Mouse (Mus musculus) MEL (cell line): ENCODE results near the gene Zbtb37. TPM values are rescaled to one million over a fixed set of nuclear protein-coding genes. Genes with fewer than 3 reads are reported as not detected.
A peak's percentile ranks its signal among the peaks of the same experiment; 100 is the strongest.

ENCODE experiments used
- DNase-seq: peaks from one replicate; pipeline ENCODE4 v3.0.0; 2011; ENCODE audit warnings: low read depth, low spot score
- H3K27ac ChIP-seq: 2 replicates; pipeline ENCODE4 v1.5.1; 2012; ENCODE audit warnings: low read depth, mild to moderate bottlenecking, control low read depth, low read length, moderate library complexity; ENCODE audit not compliant: control insufficient read depth
- H3K27me3 ChIP-seq, 2 experiments: fragments of 150-350 bp in 1 of 2; sonication (generic) in 1 of 2; 2 replicates each; pipeline ENCODE4 v1.6.1; 2012; ENCODE audit warnings: low read length in 2 of 2, mild to moderate bottlenecking in 2 of 2, improper control_type of control experiment in 1 of 2, moderate library complexity in 1 of 2; ENCODE audit not compliant: insufficient read depth in 2 of 2, control insufficient read depth in 1 of 2
- H3K36me3 ChIP-seq, 2 experiments: 2 replicates each; pipeline ENCODE4 v1.6.1; 2012 to 2014; ENCODE audit warnings: low read length in 2 of 2, improper control_type of control experiment in 1 of 2, inconsistent platforms in 1 of 2, mild to moderate bottlenecking in 1 of 2; ENCODE audit not compliant: insufficient read depth in 2 of 2, control insufficient read depth in 1 of 2
- H3K4me1 ChIP-seq, 2 experiments: fragments of 150-350 bp in 1 of 2; sonication (generic) in 1 of 2; 2 replicates each; pipeline ENCODE4 v1.6.1; 2012; ENCODE audit warnings: low read length in 2 of 2, improper control_type of control experiment in 1 of 2, mild to moderate bottlenecking in 1 of 2; ENCODE audit not compliant: insufficient read depth in 2 of 2, control insufficient read depth in 1 of 2
- H3K4me3 ChIP-seq, 2 experiments: fragments of 150-350 bp in 1 of 2; sonication (generic) in 1 of 2; 2 replicates each; pipeline ENCODE4 v1.5.1; 2012; ENCODE audit warnings: low read depth in 2 of 2, low read length in 2 of 2, mild to moderate bottlenecking in 2 of 2, moderate library complexity in 2 of 2, control low read depth in 1 of 2, improper control_type of control experiment in 1 of 2; ENCODE audit not compliant: control insufficient read depth in 1 of 2, insufficient read depth in 1 of 2
- H3K79me2 ChIP-seq: 2 replicates; pipeline ENCODE4 v1.6.1; 2012; ENCODE audit warnings: mild to moderate bottlenecking, low read length, moderate library complexity; ENCODE audit not compliant: control insufficient read depth, poor library complexity, insufficient read depth
- H3K9ac ChIP-seq: 2 replicates; pipeline ENCODE4 v1.6.1; 2012; ENCODE audit warnings: low read depth, mild to moderate bottlenecking, control low read depth, low read length, moderate library complexity; ENCODE audit not compliant: control insufficient read depth, poor library complexity, severe bottlenecking
- H3K9me3 ChIP-seq: fragments of 150-350 bp; sonication (generic); replicated peaks from 2 replicates; pipeline ENCODE4 v1.6.1; 2012; ENCODE audit warnings: mild to moderate bottlenecking, low read length, improper control_type of control experiment, moderate library complexity; ENCODE audit not compliant: insufficient read depth
- E2F4 ChIP-seq: IDR thresholded peaks from 2 replicates; pipeline ENCODE4 v1.6.1; 2011; ENCODE audit warnings: low read depth, low read length, improper control_type of control experiment, borderline replicate concordance
- ELF1 ChIP-seq: IDR thresholded peaks from 2 replicates; pipeline ENCODE4 v1.6.1; 2014; ENCODE audit warnings: low read depth, mild to moderate bottlenecking, inconsistent platforms, low read length, improper control_type of control experiment, moderate library complexity
- ETS1 ChIP-seq: IDR thresholded peaks from 2 replicates; pipeline ENCODE4 v1.6.1; 2012; ENCODE audit warnings: low read depth, mild to moderate bottlenecking, inconsistent platforms, low read length, improper control_type of control experiment, moderate library complexity
- GATA1 ChIP-seq: IDR thresholded peaks from 2 replicates; pipeline ENCODE4 v1.6.1; 2011; ENCODE audit warnings: low read depth, low read length, improper control_type of control experiment
- JUND ChIP-seq: IDR thresholded peaks from 2 replicates; pipeline ENCODE4 v1.6.1; 2011; ENCODE audit warnings: low read depth, mild to moderate bottlenecking, improper control_type of control experiment, low read length
- MAX ChIP-seq: IDR thresholded peaks from 2 replicates; pipeline ENCODE4 v1.6.1; 2011; ENCODE audit warnings: low read length, improper control_type of control experiment
- MAZ ChIP-seq: IDR thresholded peaks from 2 replicates; pipeline ENCODE4 v1.6.1; 2012; ENCODE audit warnings: low read depth, mild to moderate bottlenecking, inconsistent platforms, low read length, improper control_type of control experiment
- MEF2A ChIP-seq: IDR thresholded peaks from 2 replicates; pipeline ENCODE4 v1.6.1; 2014; ENCODE audit warnings: low read depth, mild to moderate bottlenecking, inconsistent platforms, low read length, improper control_type of control experiment; ENCODE audit not compliant: poor library complexity, insufficient replicate concordance, severe bottlenecking; ENCODE audit errors: extremely low read depth
- MXI1 ChIP-seq: IDR thresholded peaks from 2 replicates; pipeline ENCODE4 v1.6.1; 2011; ENCODE audit warnings: mild to moderate bottlenecking, low read depth, low read length, improper control_type of control experiment
- MYC ChIP-seq: IDR thresholded peaks from 2 replicates; pipeline ENCODE4 v1.6.1; 2011; ENCODE audit warnings: low read depth, mild to moderate bottlenecking, low read length, improper control_type of control experiment, moderate library complexity
- NELFE ChIP-seq: IDR thresholded peaks from 2 replicates; pipeline ENCODE4 v1.6.1; 2011; ENCODE audit warnings: low read depth, low read length, improper control_type of control experiment
- POLR2A ChIP-seq, 2 experiments: IDR thresholded peaks; 2 replicates each; pipeline ENCODE4 v1.6.1; 2011 to 2012; ENCODE audit warnings: low read length in 2 of 2, mild to moderate bottlenecking in 2 of 2, control low read depth in 1 of 2, improper control_type of control experiment in 1 of 2, low read depth in 1 of 2, moderate library complexity in 1 of 2; ENCODE audit not compliant: control insufficient read depth in 1 of 2, insufficient read depth in 1 of 2, poor library complexity in 1 of 2
- POLR2AphosphoS2 ChIP-seq: IDR thresholded peaks from 2 replicates; pipeline ENCODE4 v1.6.1; 2011; ENCODE audit warnings: low read length, improper control_type of control experiment
- RAD21 ChIP-seq: IDR thresholded peaks from 2 replicates; pipeline ENCODE4 v1.6.1; 2011; ENCODE audit warnings: mild to moderate bottlenecking, low read depth, low read length, improper control_type of control experiment
- SIN3A ChIP-seq: IDR thresholded peaks from 2 replicates; pipeline ENCODE4 v1.6.1; 2012; ENCODE audit warnings: low read length, improper control_type of control experiment, inconsistent platforms
- TBP ChIP-seq: IDR thresholded peaks from 2 replicates; pipeline ENCODE4 v1.8.0; 2011; ENCODE audit warnings: low read depth, low read length, improper control_type of control experiment
- UBTF ChIP-seq: IDR thresholded peaks from 2 replicates; pipeline ENCODE4 v1.6.1; 2012; ENCODE audit warnings: low read depth, mild to moderate bottlenecking, inconsistent platforms, low read length, improper control_type of control experiment, moderate library complexity, borderline replicate concordance; ENCODE audit not compliant: insufficient read depth
- USF1 ChIP-seq: IDR thresholded peaks from 2 replicates; pipeline ENCODE4 v1.6.1; 2014; ENCODE audit warnings: low read depth, mild to moderate bottlenecking, inconsistent platforms, low read length, improper control_type of control experiment, moderate library complexity
- USF2 ChIP-seq, 2 experiments: IDR thresholded peaks; 2 replicates each; pipeline ENCODE4 v1.6.1; 2011 to 2012; ENCODE audit warnings: improper control_type of control experiment in 2 of 2, low read length in 2 of 2, borderline replicate concordance in 1 of 2, inconsistent platforms in 1 of 2, low read depth in 1 of 2, mild to moderate bottlenecking in 1 of 2; ENCODE audit not compliant: insufficient read depth in 1 of 2
- ZKSCAN1 ChIP-seq: IDR thresholded peaks from 2 replicates; pipeline ENCODE4 v1.6.1; 2012; ENCODE audit warnings: low read depth, mild to moderate bottlenecking, inconsistent platforms, low read length, improper control_type of control experiment, moderate library complexity
- ZNF384 ChIP-seq: IDR thresholded peaks from 2 replicates; pipeline ENCODE4 v1.6.1; 2012; ENCODE audit warnings: low read depth, mild to moderate bottlenecking, inconsistent platforms, low read length, improper control_type of control experiment
- polyA plus RNA-seq, 2 experiments: library from polyadenylated mRNA; stranded (reverse) in 1 of 2; unstranded in 1 of 2; fragments of >175 nt in 1 of 2; fragments of >200 nt in 1 of 2; gene quantifications; 2 replicates each; pipeline versions ENCODE4 v1.2.1 to v1.2.4; 2012; ENCODE audit warnings: low replicate concordance in 2 of 2, low read depth in 1 of 2; ENCODE audit not compliant: insufficient read length in 2 of 2, insufficient read depth in 1 of 2, missing spikeins in 1 of 2
- total RNA-seq: library from RNA; depleted of rRNA; stranded (reverse); fragments of 300-350 nt; gene quantifications from 2 replicates; pipeline ENCODE4 v1.2.3, GENCODE M21; 2012

The Zbtb37 gene
- total and polyA plus RNA-seq, 3 experiments: 4.2 to 5.7 TPM; not detected in 1

GRCm38 (mm10) chr1:160968643-160969042, 66.0 kb downstream of the Zbtb37 start:
- Histone ChIP-seq H3K4me3 (no peak overlapping the region), H3K36me3 (peaks cover 15 to 48% of the 10 kb centered on the region in 2 experiments), H3K79me2 (no peaks in the 10 kb centered on the region), H3K27me3 (no peaks in the 10 kb centered on the region), H3K27ac (no peak overlapping the region), H3K4me1 (peaks cover 3 to 14% of the 10 kb centered on the region in 2 experiments), H3K9me3 (no peaks in the 10 kb centered on the region), H3K9ac (no peak overlapping the region)
- no peak for DNase-seq
- no peak for TF ChIP-seq ZKSCAN1
- no peak for TF ChIP-seq TBP
- no peak for TF ChIP-seq NELFE
- TF ChIP-seq UBTF: no peak
- no peak for TF ChIP-seq ZNF384
- TF ChIP-seq MAZ: no peak
- no peak for TF ChIP-seq MXI1
- TF ChIP-seq E2F4: no peak
- TF ChIP-seq ETS1: no peak
- no peak for TF ChIP-seq MEF2A
- no peak for TF ChIP-seq USF2 (IDR thresholded peaks at IDR 0.05; ENCODE audit: borderline replicate concordance in 1 of 2, insufficient read depth in 1 of 2, low read depth in 1 of 2, low read length in 2 of 2)
- TF ChIP-seq MYC: no peak
- no peak for TF ChIP-seq ELF1
- no peak for TF ChIP-seq SIN3A
- TF ChIP-seq POLR2A (IDR thresholded peaks at IDR 0.05; ENCODE audit: control insufficient read depth in 1 of 2, insufficient read depth in 1 of 2, low read depth in 1 of 2, low read length in 2 of 2, poor library complexity in 1 of 2): no peak
- no peak for TF ChIP-seq RAD21
- no peak for TF ChIP-seq POLR2AphosphoS2

- Histone ChIP-seq H3K79me2 (no peaks in the 10 kb centered on the region), H3K27ac (no peak overlapping the region), H3K36me3 (peaks cover 24 to 49% of the 10 kb centered on the region in 2 experiments), H3K4me1 (peaks cover 9 to 17% of the 10 kb centered on the region in 2 experiments), H3K9me3 (no peaks in the 10 kb centered on the region), H3K9ac (no peak overlapping the region), H3K4me3 (no peak overlapping the region), H3K27me3 (no peaks in the 10 kb centered on the region)
- DNase-seq: peak; percentile 28
- TF ChIP-seq ETS1 (peak; percentile 53; the same call in 1 of the 2 replicates), USF1 (no peak), GATA1 (peak; percentile 37; the same call in 1 of the 2 replicates), JUND (no peak), MAZ (no peak), MXI1 (peak; percentile 55; the same call in 1 of the 2 replicates), MAX (peak; percentile 21; the same call in 1 of the 2 replicates)
These were observed 67.4 kb downstream of the Zbtb37 start for GRCm38 (mm10) chr1:160967268-160967667.
